Mouse (Mus musculus): ENCODE measurements around the gene Wnt10b. TPM values are rescaled to one million over a fixed set of nuclear protein-coding genes. Genes with fewer than 3 reads are reported as not detected.
"Not testable (repeated sequence)": the region's sequence is repeated elsewhere in the genome, so short reads cannot be mapped to it uniquely, and the experiment has no call there.

The Wnt10b gene
- total RNA-seq, 2 experiments from 2014 or later = 0.43 to 0.67 TPM

DNA sequence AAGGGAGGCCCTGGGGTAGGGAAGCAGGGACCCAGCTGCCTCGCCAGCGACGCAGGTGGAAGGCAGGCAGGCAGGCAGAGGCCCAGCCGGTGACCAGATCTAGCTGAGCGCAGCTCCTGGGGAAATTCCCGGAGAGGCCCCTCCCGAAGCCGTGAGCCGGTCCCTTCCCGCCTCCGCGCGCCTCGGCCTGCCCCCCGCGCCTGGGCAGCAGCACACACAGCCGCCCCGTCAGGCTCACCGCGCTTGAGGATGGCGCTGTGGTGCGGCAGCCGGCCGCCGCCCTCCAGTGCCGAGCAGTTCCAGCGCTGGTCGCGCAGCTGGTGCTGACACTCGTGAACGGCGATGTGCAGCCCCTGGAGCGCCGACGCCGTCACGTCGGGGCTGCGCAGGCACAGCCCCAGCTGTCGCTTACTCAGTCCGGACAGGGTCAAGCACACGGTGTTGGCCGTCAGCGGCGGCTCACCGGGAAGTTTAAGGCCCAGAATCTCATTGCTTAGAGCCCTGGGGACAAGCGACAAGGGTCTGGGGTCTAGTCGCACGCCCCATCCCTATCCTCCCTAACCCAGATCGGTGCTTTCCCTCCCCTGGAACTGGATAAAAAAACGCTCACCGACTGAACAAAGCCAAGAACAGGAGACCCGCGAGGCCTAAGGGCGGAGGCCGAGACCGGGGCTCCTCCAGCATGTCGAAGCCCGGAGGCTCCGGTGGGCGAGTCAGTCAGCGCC, 1.5 kb downstream of the Wnt10b start:
- intact Hi-C loops (cut with DNase I) = no loop called here
- DNase-seq = no peak

GRCm38 (mm10) chr15:98775533-98775932, 2.4 kb downstream of the Wnt10b start:
- no peak for DNase-seq
- intact Hi-C loops (cut with DNase I) = no loop called here

- intact Hi-C loops (cut with DNase I) = no loop called here
- no peak for DNase-seq
Measured at GRCm38 (mm10) chr15:98774096-98774495, 3.9 kb downstream of the Wnt10b start.

DNA sequence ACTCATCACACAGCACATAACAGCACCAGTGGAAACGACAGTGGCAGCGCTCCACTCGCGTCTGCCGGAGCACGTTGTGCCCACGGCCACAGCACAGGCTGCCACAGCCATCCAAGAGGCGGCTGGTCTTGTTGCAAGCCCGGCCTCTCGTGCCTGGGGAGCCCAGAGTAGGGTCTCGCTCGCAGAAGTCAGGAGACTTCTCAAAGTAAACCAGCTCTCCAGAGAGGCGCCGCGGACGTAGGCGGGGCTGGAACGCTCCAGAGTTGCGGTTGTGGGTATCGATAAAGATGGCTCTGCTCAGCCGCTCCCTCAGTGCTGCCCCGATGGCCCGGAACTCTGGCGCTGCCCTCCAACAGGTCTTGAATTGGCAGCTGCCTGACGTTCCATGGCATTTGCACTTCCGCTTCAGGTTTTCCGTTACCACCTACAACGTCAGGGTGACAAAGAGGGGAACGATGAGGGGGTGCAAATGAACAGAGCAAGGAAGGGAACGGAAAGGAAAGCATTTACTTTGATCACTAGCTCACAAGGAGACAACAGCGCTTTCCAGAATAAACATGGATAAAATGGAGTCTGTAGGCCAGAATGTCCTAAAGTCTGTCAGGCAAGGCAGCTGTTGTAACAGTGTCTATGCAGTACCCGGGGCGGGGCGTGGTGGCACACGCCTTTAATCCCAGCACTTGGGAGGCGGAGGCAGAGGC, 5.3 kb downstream of the Wnt10b start:
- intact Hi-C loops (cut with DNase I) = no loop called here
- DNase-seq = no peak

- DNase-seq = no peak
- intact Hi-C loops (cut with DNase I) = no loop called here
Measured at GRCm38 (mm10) chr15:98771813-98772425, 6.0 kb downstream of the Wnt10b start.

GRCm38 (mm10) chr15:98768259-98768658, 9.7 kb downstream of the Wnt10b start:
- intact Hi-C loops (cut with DNase I) = no loop called here
- DNase-seq = no peak

GRCm38 (mm10) chr15:98765929-98766328, 12.0 kb downstream of the Wnt10b start:
- intact Hi-C loops (cut with DNase I) = no loop called here
- DNase-seq = no peak

GRCm38 (mm10) chr15:98762670-98763529, 15.1 kb downstream of the Wnt10b start, which contains the start of gene Arf3:
Arf3 (minus strand) TSS chr15:98763214.
- peak; percentile 97 to 98 for DNase-seq
- intact Hi-C loops (cut with DNase I) = no loop called here

DNA sequence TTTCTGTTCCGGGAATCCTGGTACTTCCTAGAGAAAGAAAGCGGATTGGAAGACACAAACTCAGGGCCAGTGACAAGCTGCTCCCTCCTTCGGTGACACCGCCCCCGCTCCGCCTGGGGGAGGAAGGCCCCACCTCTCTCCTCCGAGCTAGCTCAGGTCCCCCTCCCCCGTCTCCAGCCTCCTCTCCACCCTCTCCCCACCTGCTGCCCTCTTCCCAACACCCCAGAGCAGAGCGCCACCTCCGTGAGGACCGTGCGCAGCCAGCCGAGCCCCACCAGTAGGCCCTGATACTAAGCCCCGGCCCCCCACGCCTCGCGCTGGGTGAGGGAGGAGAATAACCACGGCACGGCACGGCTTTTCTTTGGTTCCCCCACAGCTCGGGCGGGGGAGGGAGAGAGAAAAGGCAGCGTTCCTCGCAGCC, 15.7 kb downstream of the Wnt10b start:
- peak; percentile 71 to 76 for DNase-seq
- intact Hi-C loops (cut with DNase I) = no loop called here

DNA sequence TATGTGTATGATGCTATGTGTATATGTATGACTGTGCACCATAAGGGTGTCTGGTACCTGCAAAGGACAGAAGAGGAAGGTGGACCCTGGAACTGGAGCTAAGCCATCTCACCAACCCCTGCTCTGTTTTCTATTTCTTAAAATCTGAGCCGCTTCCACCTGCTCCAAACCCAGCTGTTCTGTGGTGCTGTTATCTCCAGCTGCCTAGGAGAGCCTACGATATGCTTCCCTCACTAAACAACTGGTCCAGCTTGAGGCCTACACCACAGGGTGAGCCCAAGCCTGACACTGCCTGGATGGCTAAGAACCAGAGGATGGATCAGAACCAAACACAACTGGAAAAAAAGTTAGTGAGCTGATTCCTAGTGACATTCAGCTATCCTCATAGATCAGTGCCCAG, 23.8 kb downstream of the Wnt10b start:
- intact Hi-C loops (cut with DNase I) = no loop called here
- no peak for DNase-seq

GRCm38 (mm10) chr15:98753021-98753423, 24.9 kb downstream of the Wnt10b start:
- intact Hi-C loops (cut with DNase I) = no loop called here
- DNase-seq = no peak

DNA sequence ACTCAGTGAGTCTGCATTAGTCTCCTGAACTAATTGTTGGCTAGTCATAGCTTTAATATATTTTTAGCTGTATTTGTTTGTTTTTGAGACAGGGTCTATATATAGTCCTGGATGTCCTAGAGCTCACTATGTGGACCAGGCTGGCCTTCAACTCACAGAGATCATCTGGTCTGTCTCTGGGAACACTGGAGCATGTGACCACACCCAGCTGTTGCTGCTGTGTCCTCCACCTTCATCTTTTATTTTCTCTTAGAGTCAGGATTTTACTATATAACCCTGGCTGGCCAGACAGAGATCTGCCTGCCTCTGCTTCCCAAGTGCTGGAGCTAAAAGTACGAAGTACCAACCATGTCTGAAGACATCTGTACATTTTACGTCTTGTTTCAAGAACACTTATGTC, 28.9 kb downstream of the Wnt10b start:
- intact Hi-C loops (cut with DNase I) = no loop called here
- no peak for DNase-seq

- intact Hi-C loops (cut with DNase I) = no loop called here
- DNase-seq = no peak
Measured at GRCm38 (mm10) chr15:98747296-98747695, 30.7 kb downstream of the Wnt10b start.

DNA sequence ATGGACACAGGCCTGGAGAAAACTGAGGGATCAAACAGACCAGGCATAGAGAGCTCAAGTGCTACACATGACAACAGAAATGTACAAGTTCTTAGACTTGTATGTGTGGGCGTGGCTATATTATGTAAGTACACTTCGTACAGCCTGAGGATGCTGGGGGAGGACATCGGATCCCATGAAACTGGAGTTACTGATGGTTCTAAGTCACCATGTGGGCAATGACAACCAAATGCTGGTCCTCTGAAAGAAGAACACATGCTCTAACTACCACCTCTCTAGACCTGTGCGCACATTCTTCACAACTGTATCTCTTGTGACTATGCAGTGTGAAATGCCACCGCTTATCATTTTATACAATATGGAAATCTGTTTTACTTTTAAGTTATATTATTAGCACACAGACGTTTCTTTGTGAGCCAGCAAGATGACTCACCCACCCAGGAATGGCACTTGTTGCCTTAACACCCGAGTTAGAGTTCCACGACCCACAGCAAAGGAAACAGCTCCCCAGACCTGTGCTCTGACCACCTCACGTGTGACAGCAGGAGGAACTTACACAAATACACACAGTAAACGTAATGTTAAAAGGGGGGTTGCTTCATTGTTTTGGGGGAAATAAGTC, 31.5 kb downstream of the Wnt10b start:
- no peak for DNase-seq
- intact Hi-C loops (cut with DNase I) = no loop called here

- intact Hi-C loops (cut with DNase I) = not testable (repeated sequence)
- peak in 1 of 2 experiments; percentile 19 for DNase-seq
Measured at GRCm38 (mm10) chr15:98743863-98744262, 34.1 kb downstream of the Wnt10b start.

- intact Hi-C loops (cut with DNase I) = no loop called here
- no peak for DNase-seq
Measured at GRCm38 (mm10) chr15:98742766-98743428, 35.1 kb downstream of the Wnt10b start.

GRCm38 (mm10) chr15:98740219-98740618, 37.7 kb downstream of the Wnt10b start:
- intact Hi-C loops (cut with DNase I) = no loop called here

GRCm38 (mm10) chr15:98738796-98739195, 39.2 kb downstream of the Wnt10b start:
- intact Hi-C loops (cut with DNase I) = no loop called here
- no peak for DNase-seq

More at GRCm38 (mm10) chr15:98740219-98740618, 37.7 kb downstream of the Wnt10b start:
- DNase-seq = no peak

DNA sequence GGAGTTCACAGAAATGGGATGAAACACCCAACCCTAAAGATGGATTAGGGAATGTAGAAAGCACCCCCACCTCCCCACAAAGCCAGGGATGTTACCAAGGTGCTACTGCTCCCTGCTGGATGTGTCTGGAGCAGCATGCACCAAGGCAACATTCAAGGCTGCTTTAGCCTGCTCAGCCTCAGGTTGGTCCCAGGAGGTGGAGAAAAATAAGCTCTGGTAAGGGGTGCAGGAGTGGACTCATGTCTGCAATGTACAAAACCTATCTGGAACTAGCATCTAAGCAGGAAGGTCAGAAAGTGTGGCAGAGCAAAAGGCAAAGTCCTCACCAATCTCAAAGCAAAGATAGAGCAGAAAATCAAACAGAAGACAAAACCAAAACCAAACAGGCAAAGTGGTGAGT, 40.1 kb downstream of the Wnt10b start:
- DNase-seq = peak; percentile 32 to 59
- intact Hi-C loops (cut with DNase I) = no loop called here

DNA sequence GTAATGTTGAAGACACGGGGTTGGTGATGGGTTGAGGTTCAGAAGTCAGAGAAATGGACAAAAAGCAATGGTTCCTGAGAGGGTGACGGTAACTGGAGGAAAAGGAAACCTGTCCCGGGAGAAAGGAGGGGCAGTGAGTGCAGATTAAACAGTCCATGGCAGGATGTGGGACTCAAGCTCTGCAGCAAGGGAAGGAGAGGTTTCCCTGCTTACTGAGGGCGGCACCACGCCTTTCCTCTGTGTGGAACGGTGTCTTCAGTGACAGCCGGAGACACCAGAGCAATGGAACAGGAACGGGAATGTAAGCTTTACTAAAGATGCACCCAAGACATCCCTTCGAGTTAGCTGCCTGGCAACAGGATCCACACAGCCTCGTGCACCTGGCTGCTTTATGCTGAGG, 41.4 kb downstream of the Wnt10b start:
- no peak for DNase-seq
- intact Hi-C loops (cut with DNase I) = no loop called here

Data from heart, postnatal 10 days (tissue).